Mouse (Mus musculus): Measurements from ENCODE around the gene Tshz2.

GRCm38 (mm10) chr2:170036791-170037241 lies 404.0 kb downstream of the Tshz2 start:
- TF ChIP-seq POLR2A (IDR thresholded peaks at IDR 0.05; ENCODE audit: control insufficient read depth, low read depth, low read length) (no peak), CTCF (IDR thresholded peaks at IDR 0.05; ENCODE audit: control insufficient read depth, insufficient read depth, insufficient replicate concordance, low read depth, low read length) (no peak)
